Mouse (Mus musculus) stomach, postnatal 0 days (tissue): ENCODE measurements around the gene Ppp1r36.

Source experiments
- CTCF ChIP-seq: IDR thresholded peaks from 2 replicates; pipeline ENCODE4 v1.5.1; 2016; ENCODE audit warnings: antibody characterized with exemption, low read depth, mild to moderate bottlenecking, moderate library complexity
- EP300 ChIP-seq: optimal IDR thresholded peaks from 2 replicates; pipeline ENCODE3; 2016; ENCODE audit warnings: antibody characterized with exemption

DNA sequence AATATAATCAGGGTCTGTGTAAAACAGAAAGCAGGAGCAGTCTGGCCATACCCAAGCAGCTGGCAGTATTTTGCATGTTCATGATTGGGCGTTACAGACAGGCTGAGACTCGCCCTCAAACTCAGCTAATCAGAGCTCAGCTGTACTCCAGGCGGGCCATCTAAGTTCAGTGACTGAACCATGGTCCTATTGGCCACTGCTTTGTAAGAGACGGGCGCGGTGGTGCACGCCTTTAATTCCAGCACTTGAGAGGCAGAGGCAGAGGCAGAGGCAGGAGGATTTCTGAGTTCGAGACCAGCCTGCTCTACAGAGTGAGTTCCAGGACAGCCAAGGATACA lies 56.9 kb downstream of the Ppp1r36 start:
- TF ChIP-seq CTCF (no peak), EP300 (no peak)
